Mouse (Mus musculus) midbrain, embryonic 11.5 days (tissue): ENCODE results near the gene Zbtb20. TPM values are rescaled to one million over a fixed set of nuclear protein-coding genes. Genes with fewer than 3 reads are reported as not detected.

ENCODE experiments used
- ATAC-seq: fragments of 200-750 bp; cut with Nextera tagmentation; 2 replicates; pipeline ENCODE4 v1.8.0; 2017; ENCODE audit warnings: moderate TSS enrichment, moderate library complexity; ENCODE audit not compliant: low FRiP score
- DNase-seq: peaks from one replicate; pipeline ENCODE4 v3.0.0; 2015; ENCODE audit warnings: low spot score; ENCODE audit errors: missing footprints
- H3K27ac ChIP-seq: fragments of 300-500 bp; sonication (generic); 2 replicates; pipeline ENCODE4 v1.5.1; 2014; ENCODE audit warnings: low read depth, low read length
- H3K27me3 ChIP-seq: fragments of 300-500 bp; sonication (generic); 2 replicates; pipeline ENCODE4 v1.6.1; 2014; ENCODE audit warnings: mild to moderate bottlenecking, low read length, moderate library complexity, mixed read lengths; ENCODE audit not compliant: control insufficient read depth, insufficient read depth
- H3K36me3 ChIP-seq: fragments of 300-500 bp; sonication (generic); 2 replicates; pipeline ENCODE4 v1.6.1; 2014; ENCODE audit warnings: mild to moderate bottlenecking, low read length, moderate library complexity, mixed read lengths; ENCODE audit not compliant: control insufficient read depth, insufficient read depth
- H3K4me1 ChIP-seq: fragments of 300-500 bp; sonication (generic); 2 replicates; pipeline ENCODE4 v1.6.1; 2014; ENCODE audit warnings: low read length; ENCODE audit not compliant: control insufficient read depth, insufficient read depth
- H3K4me2 ChIP-seq: fragments of 300-500 bp; sonication (generic); 2 replicates; pipeline ENCODE4 v1.6.1; 2014; ENCODE audit warnings: mild to moderate bottlenecking, moderate library complexity
- H3K4me3 ChIP-seq: fragments of 300-500 bp; sonication (generic); 2 replicates; pipeline ENCODE4 v1.5.1; 2014; ENCODE audit warnings: low read depth, low read length
- H3K9ac ChIP-seq: fragments of 300-500 bp; sonication (generic); 2 replicates; pipeline ENCODE4 v1.6.1; 2014; ENCODE audit warnings: low read length
- H3K9me3 ChIP-seq: fragments of 300-500 bp; sonication (generic); 2 replicates; pipeline ENCODE4 v1.6.1; 2016; ENCODE audit warnings: low read length; ENCODE audit not compliant: control insufficient read depth
- WGBS: fragments of 180-500 bp; shearing (Covaris S2); extraction: QIAGEN DNeasy Blood & Tissue Kit; methylation state at CpG from one replicate; pipeline ENCODE4 v1.1.7; 2014; 5-methylcytosine and 5-hydroxymethylcytosine counted together
- polyA plus RNA-seq: library from polyadenylated mRNA; unstranded; fragments of >200 nt; fragmentation: Nextera tagmentation; extraction: Ambion mirVana; gene quantifications from 2 replicates; pipeline ENCODE4 v1.2.1, GENCODE M21; 2014

Zbtb20 gene
- polyA plus RNA-seq, 1 experiment from 2014 or later, result 45.6 TPM

DNA sequence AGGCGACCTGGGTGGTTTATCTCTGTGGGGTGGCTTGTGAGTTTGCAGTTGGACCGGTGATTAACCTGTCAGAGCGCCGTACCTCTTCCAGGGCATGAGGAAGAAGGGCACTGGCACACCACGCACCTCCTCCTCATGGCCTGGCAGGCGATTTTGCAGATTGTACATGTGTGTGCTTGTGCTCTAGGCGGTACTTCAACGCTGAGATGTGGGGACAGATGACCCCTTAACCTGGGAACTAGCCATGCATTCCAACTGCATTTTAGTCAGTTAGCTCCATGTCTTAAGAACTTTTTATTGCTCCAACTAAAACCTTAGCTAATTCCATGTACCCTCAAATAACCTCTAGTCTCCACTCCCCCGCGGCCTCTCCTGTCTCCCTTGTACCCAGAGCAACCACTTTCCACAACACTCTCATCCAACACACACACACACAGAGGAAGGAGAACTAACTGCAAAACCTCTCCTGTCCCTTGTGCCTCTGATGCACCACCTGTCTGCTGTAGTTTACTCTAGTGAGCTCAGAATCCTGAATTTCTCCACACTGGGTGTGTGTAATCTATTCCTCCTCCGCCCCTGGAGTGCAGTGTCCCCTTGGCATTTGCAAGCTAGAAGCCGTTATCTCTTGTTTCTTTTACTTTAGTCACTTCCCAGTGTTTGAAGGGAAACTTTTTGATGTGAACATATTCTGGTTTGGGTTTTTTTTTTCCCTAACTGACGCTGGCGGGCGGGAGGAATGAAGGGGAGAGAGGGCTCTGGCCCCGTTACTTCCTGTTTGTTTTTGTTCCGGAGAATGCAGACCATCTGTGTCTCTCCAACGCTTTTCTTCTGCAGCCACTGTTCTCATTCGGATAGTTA lies 671.9 kb downstream of the Zbtb20 start:
- Histone ChIP-seq H3K4me2 (no peak overlapping the region), H3K27ac (no peak overlapping the region), H3K36me3 (no peaks in the 10 kb centered on the region), H3K4me3 (no peak overlapping the region), H3K4me1 (peaks cover 18% of the 10 kb centered on the region; the same call in 1 of the 2 replicates), H3K27me3 (no peaks in the 10 kb centered on the region), H3K9me3 (no peaks in the 10 kb centered on the region), H3K9ac (no peak overlapping the region)
- ATAC-seq (no peak), DNase-seq (no peak)
- WGBS, result 61% methylated on average over 19 of the region's 19 CpGs

DNA sequence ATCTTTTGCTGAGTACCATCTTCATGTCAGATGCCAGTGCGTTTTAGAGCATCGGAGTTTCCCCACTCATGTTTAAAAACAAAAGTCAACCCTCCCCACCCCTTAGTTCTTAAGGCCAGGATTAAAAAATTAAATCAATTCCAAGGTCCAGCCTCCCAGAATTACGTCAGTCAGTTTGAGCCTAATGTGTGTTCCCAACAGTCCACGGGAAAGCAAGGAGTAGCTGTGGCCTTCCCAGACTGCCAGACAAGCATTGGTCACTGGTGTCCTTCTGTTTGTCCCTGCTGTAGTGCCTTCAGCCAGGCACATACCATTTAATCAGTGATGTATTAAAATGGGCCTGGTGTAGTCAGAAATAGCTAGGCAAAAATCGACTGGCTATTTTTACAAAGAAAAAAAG lies 673.1 kb downstream of the Zbtb20 start:
- H3K27me3 ChIP-seq, result no peaks in the 10 kb centered on the region
- 73% methylated on average over 5 of the region's 5 CpGs for WGBS

DNA sequence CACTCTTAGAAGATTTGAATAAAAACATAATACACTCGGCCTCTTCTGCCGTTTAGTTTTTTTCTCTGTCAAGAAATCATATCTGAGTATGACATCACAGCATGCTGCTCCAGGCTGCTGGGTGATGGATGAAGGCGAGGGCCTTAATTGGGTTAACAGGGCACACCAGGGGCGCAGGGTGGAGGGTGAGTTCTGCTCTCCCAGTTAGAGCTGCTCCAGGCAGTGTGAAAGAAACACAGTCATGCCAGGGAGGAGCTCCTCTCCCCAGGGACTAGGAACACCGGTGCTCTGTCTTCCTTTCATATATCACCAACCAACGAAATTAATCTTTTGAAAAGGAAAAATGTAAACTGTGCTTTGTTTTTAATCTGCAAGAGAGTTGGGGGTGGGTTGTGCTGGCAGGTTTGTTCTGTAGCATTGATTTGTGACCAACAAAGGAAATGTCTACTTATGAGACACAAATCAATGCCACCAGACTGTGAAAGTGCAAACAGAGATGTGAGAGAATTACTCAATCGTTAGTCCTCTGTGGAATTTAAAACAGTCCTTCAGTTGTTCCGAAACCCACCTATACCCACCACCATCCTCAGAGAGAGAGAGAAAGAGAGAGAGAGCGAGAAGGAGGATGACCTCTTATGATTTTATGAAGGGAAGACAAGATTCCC lies 673.9 kb downstream of the Zbtb20 start:
- Histone ChIP-seq H3K9me3 (no peaks in the 10 kb centered on the region), H3K4me3 (no peak overlapping the region), H3K4me1 (peaks cover 18% of the 10 kb centered on the region; the same call in 1 of the 2 replicates), H3K36me3 (no peaks in the 10 kb centered on the region), H3K27ac (no peak overlapping the region; the same call in 1 of the 2 replicates), H3K27me3 (no peaks in the 10 kb centered on the region), H3K4me2 (no peak overlapping the region), H3K9ac (no peak overlapping the region)
- WGBS, result 73% methylated on average over 9 of the region's 9 CpGs
- ATAC-seq (no peak), DNase-seq (no peak)

More for the DNA sequence above, 673.1 kb downstream of the Zbtb20 start:
- Histone ChIP-seq H3K27ac (no peak overlapping the region), H3K4me3 (no peak overlapping the region), H3K9ac (no peak overlapping the region), H3K4me2 (no peak overlapping the region), H3K4me1 (peaks cover 18% of the 10 kb centered on the region; the same call in 1 of the 2 replicates), H3K36me3 (no peaks in the 10 kb centered on the region), H3K9me3 (no peaks in the 10 kb centered on the region)
- DNase-seq, result no peak
- no peak for ATAC-seq

DNA sequence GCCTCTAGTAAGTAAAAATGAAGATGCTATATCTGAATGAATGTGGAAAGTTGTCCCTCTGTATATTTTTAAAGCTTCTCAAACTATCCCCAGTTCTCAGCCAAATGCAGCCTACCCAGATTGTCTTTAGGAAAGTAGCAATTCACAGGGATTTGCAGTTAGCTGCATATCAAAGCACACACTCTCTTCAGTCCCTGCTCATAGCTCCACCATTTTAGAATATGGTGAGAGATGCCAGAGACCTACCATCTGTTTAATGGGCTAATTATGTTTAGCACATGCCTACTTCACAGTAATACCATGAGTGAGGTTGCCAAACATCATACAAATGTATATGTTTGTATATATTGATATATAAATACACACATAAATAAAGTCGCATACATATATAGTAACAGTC lies 676.8 kb downstream of the Zbtb20 start:
- Histone ChIP-seq H3K4me1 (peaks cover 8% of the 10 kb centered on the region; the same call in 1 of the 2 replicates), H3K9me3 (no peaks in the 10 kb centered on the region), H3K27ac (no peak overlapping the region), H3K4me2 (no peak overlapping the region), H3K9ac (no peak overlapping the region), H3K27me3 (no peaks in the 10 kb centered on the region), H3K36me3 (no peaks in the 10 kb centered on the region), H3K4me3 (no peak overlapping the region)
- no peak for DNase-seq
- 96% methylated on average over 1 of the region's 1 CpGs for WGBS
- ATAC-seq, result no peak

DNA sequence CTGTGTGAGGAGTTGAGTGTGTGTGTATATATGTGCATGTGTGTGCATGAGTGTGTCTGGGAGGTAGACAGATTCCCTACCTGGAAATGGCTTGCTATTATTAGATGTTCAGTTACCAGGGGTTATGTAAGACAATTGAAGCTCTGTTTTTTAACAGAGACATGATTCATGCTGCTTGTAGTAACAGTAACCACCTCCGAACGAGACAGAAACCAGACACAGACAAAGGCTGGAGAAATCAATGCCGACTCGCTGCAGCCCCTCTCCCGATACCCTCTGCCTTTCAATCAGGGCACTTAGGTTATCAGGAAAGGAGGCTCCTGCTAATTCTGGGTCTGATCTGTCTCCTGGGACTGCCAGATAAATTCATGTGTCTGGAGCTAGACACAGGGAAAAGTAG lies 681.7 kb downstream of the Zbtb20 start:
- no peak for DNase-seq
- Histone ChIP-seq H3K36me3 (no peaks in the 10 kb centered on the region), H3K9ac (no peak overlapping the region), H3K27me3 (no peaks in the 10 kb centered on the region), H3K9me3 (no peaks in the 10 kb centered on the region), H3K4me2 (no peak overlapping the region), H3K4me1 (no peaks in the 10 kb centered on the region), H3K27ac (no peak overlapping the region), H3K4me3 (no peak overlapping the region)
- no peak for ATAC-seq
- WGBS, result 74% methylated on average over 5 of the region's 5 CpGs

DNA sequence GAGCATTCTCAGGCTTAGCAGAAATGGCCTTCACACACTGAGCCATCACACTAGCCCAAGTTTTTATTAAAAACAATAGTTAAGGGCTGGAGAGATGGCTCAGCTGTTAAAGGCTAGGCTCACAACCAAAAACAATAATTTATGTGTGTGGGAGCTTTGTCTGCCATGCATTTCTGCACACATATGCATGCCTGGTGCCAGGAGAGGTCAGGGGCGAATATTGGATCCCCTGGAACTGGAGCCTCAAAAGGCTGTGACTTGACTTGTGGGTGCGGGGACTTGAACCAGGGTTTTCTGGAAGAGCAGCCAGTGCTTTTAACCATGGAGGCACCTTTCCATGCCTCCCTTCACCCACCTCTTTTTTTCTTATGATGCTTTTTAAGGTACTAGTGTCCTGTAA lies 685.6 kb downstream of the Zbtb20 start:
- H3K4me1 ChIP-seq, result no peaks in the 10 kb centered on the region
- H3K9me3 ChIP-seq, result no peaks in the 10 kb centered on the region
- no peak overlapping the region for H3K4me3 ChIP-seq
- no peak overlapping the region for H3K4me2 ChIP-seq
- no peaks in the 10 kb centered on the region for H3K36me3 ChIP-seq
- WGBS, result 94% methylated on average over 2 of the region's 2 CpGs
- DNase-seq (no peak), ATAC-seq (no peak)
- no peaks in the 10 kb centered on the region for H3K27me3 ChIP-seq
- H3K27ac ChIP-seq, result no peak overlapping the region
- no peak overlapping the region for H3K9ac ChIP-seq

DNA sequence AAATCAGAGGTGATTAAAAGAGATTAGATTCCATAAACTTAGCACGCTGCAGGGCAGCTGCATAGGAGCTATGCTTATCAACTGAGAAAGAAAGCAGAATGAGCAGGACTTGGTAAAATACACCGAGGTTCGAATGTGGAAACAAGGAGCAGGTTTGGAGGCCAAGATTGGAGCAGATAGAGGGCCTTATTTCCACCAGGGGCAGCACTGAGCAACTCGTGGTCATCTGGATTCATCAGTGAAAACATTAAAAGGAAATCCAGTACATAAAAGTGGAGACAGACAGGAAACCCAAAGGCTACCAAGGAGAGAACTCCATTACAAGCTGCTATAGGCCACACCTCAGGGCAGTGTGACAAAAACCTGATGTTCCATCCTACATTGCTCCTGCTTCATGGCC lies 686.3 kb downstream of the Zbtb20 start:
- no peaks in the 10 kb centered on the region for H3K36me3 ChIP-seq
- H3K9ac ChIP-seq, result no peak overlapping the region
- no peaks in the 10 kb centered on the region for H3K4me1 ChIP-seq
- no peak overlapping the region for H3K4me2 ChIP-seq
- no peak for DNase-seq
- 89% methylated on average over 4 of the region's 4 CpGs for WGBS
- no peaks in the 10 kb centered on the region for H3K9me3 ChIP-seq
- no peak overlapping the region for H3K27ac ChIP-seq
- H3K4me3 ChIP-seq, result no peak overlapping the region
- no peak for ATAC-seq
- H3K27me3 ChIP-seq, result no peaks in the 10 kb centered on the region

DNA sequence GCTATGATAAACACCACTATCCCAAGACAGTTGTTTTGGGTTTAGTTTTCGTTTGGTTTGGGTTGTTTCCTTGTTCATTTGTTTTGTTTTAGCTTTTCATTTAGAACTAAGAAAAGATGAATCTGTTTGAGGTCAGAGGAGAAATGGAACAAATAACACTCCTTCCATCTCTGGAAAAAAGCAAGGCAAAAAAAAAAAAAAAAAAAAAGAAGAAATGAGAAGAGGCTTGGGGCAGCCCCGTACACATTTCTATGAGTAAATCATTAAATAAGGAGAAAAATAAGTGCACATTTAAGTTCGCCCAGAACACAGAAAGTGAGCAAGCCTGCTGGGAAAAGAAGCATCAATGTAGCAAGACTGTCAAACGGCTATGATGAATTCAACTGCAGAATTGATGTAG lies 690.2 kb downstream of the Zbtb20 start:
- Histone ChIP-seq H3K27me3 (no peaks in the 10 kb centered on the region), H3K27ac (no peak overlapping the region), H3K9me3 (no peaks in the 10 kb centered on the region), H3K9ac (no peak overlapping the region), H3K4me2 (no peak overlapping the region), H3K4me3 (no peak overlapping the region), H3K36me3 (no peaks in the 10 kb centered on the region), H3K4me1 (no peaks in the 10 kb centered on the region)
- ATAC-seq (no peak), DNase-seq (no peak)
- 82% methylated on average over 4 of the region's 4 CpGs for WGBS

DNA sequence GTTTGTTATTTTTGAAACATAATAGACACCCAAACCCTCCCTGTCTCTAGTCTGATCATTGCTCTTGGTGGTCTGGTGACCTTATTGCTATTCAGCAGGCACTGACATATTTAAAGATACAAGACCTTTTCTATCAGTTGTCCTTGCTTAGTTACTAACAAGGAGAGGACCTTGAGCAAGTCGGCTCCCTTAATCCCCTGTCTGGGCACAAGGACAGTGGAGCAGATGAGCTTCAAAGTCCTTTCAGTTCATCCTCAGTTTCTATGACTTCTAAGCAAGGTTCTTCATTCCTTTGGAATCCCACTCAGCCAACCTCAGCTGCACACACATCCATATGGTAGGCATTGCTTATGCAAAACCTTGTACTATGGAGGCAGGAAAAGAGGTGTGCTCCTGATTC lies 690.8 kb downstream of the Zbtb20 start:
- no peaks in the 10 kb centered on the region for H3K27me3 ChIP-seq
- no peak overlapping the region for H3K27ac ChIP-seq
- DNase-seq (no peak), ATAC-seq (no peak)
- H3K4me2 ChIP-seq, result no peak overlapping the region
- H3K4me3 ChIP-seq, result no peak overlapping the region
- no peaks in the 10 kb centered on the region for H3K36me3 ChIP-seq
- no peak overlapping the region for H3K9ac ChIP-seq
- H3K4me1 ChIP-seq, result no peaks in the 10 kb centered on the region
- 84% methylated on average over 1 of the region's 1 CpGs for WGBS
- no peaks in the 10 kb centered on the region for H3K9me3 ChIP-seq
